Mouse (Mus musculus) splenic B cell, adult 2 months (primary cell): ENCODE measurements around the gene Spint4.

Experiments
- DNase-seq: peaks from one replicate; pipeline ENCODE4 v3.0.0-alpha.2; 2011; ENCODE audit warnings: low read depth, low spot score
- H3K27me3 ChIP-seq: 2 replicates; pipeline ENCODE4 v1.6.1; 2012; ENCODE audit warnings: mild to moderate bottlenecking, low read length, moderate library complexity, mixed read lengths; ENCODE audit not compliant: control insufficient read depth, poor library complexity, insufficient read depth, severe bottlenecking
- H3K36me3 ChIP-seq: 2 replicates; pipeline ENCODE4 v1.6.1; 2012; ENCODE audit warnings: mild to moderate bottlenecking, low read length, moderate library complexity, mixed read lengths; ENCODE audit not compliant: control insufficient read depth, poor library complexity, insufficient read depth, severe bottlenecking

Gene Spint4

DNA sequence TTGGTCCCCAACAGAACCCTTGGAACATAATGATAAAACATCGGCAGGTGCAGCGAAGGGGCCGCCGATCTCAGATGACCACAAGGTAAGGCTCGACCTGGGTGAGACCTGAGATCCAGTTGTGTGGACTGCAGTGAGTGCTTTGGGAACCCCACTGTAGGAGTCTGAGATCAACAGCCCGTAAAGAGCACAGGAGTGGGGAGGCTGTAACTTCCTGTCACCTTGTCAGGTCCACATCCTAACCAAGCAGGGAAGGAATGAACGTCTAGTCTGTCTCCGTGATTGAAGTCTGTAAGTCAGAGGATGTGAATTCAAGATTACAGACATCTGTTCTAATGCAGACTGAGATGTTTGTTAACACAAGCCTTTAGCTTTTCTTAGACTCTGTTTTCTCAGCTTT, 48.4 kb downstream of the Spint4 start:
- no peaks in the 10 kb centered on the region for H3K27me3 ChIP-seq
- peaks cover 7% of the 10 kb centered on the region; the same call in 1 of the 2 replicates for H3K36me3 ChIP-seq
- DNase-seq = peak; percentile 16

DNA sequence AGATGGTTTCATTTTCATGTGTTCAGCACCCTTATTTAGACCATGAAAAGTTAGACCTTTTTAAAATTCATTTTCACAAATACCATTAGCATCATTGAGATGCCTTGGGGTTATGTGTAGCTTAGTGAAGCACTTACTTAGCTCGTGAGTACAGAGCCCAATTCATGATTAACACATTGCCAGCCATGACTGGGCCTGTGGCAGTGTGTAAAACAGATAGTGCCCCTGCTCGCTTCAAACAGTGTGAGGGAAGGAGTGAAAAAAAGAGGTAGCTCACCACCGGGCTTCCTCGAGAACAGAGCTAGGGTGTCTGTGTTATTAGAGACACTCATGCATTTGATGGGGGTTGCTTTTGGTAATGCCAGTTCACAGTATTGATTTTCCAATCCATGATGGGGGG, 49.9 kb downstream of the Spint4 start:
- Histone ChIP-seq H3K27me3 (no peaks in the 10 kb centered on the region), H3K36me3 (peaks cover 16% of the 10 kb centered on the region)
- DNase-seq = no peak

DNA sequence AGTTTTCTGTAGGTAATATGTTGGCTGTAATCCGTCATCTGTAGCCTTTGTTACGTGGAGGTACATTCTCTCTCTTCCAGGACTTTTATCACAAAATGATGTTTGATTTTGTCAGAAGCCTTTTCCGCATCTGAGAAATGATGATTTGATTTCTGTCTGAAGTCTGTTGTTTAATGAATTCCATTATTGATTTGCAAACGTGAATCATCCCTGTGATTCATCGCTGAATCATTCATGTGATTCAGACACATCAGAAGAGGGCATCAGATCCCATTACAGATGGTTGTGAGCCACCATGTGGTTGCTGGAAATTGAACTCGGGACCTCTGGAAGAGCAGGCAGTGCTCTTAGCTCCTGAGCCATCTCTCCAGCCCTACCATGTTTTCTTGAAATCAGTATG, 50.7 kb downstream of the Spint4 start:
- DNase-seq = no peak
- no peaks in the 10 kb centered on the region for H3K27me3 ChIP-seq
- H3K36me3 ChIP-seq = peaks cover 16% of the 10 kb centered on the region
